Mouse (Mus musculus) lung, postnatal 0 days (tissue): ENCODE measurements around the gene Kat6b.

ENCODE experiments used
- CTCF ChIP-seq: IDR thresholded peaks from 2 replicates; pipeline ENCODE4 v1.5.1; 2016; ENCODE audit warnings: antibody characterized with exemption, mild to moderate bottlenecking
- EP300 ChIP-seq: IDR thresholded peaks from 2 replicates; pipeline ENCODE4 v1.6.1; 2016; ENCODE audit warnings: antibody characterized with exemption, mild to moderate bottlenecking, control low read depth

GRCm38 (mm10) chr14:21561396-21562065 lies 80.3 kb downstream of the Kat6b start:
- TF ChIP-seq CTCF (no peak), EP300 (no peak)
